Mouse (Mus musculus) ES-Bruce4 (cell line): ENCODE data around the gene Sfta2. TPM values are rescaled to one million over a fixed set of nuclear protein-coding genes. Genes with fewer than 3 reads are reported as not detected.

Experiments used
- H3K27ac ChIP-seq: 2 replicates; pipeline ENCODE4 v1.5.1; 2012; ENCODE audit warnings: low read length, inconsistent platforms; ENCODE audit not compliant: insufficient read depth
- H3K27me3 ChIP-seq: 2 replicates; pipeline ENCODE4 v1.6.1; 2012; ENCODE audit warnings: mild to moderate bottlenecking, low read length, inconsistent platforms; ENCODE audit not compliant: control insufficient read depth, poor library complexity, insufficient read depth, severe bottlenecking
- H3K36me3 ChIP-seq: 2 replicates; pipeline ENCODE4 v1.6.1; 2012; ENCODE audit warnings: inconsistent platforms, mild to moderate bottlenecking, low read length, moderate library complexity; ENCODE audit not compliant: control insufficient read depth, poor library complexity, insufficient read depth, severe bottlenecking
- H3K4me1 ChIP-seq: one replicate; pipeline ENCODE4 v1.8.1; 2011; ENCODE audit warnings: low read length; ENCODE audit not compliant: control insufficient read depth, insufficient read depth
- H3K4me3 ChIP-seq: 2 replicates; pipeline ENCODE4 v1.5.1; 2011; ENCODE audit warnings: low read depth, mild to moderate bottlenecking, low read length
- H3K9ac ChIP-seq: 2 replicates; pipeline ENCODE4 v1.6.1; 2012; ENCODE audit warnings: low read depth, mild to moderate bottlenecking, inconsistent platforms; ENCODE audit not compliant: poor library complexity, severe bottlenecking
- H3K9me3 ChIP-seq: replicated peaks from 2 replicates; pipeline ENCODE4 v1.6.1; 2012; ENCODE audit warnings: mild to moderate bottlenecking, low read length, inconsistent platforms; ENCODE audit not compliant: control insufficient read depth, poor library complexity, insufficient read depth, severe bottlenecking
- CTCF ChIP-seq: IDR thresholded peaks from one replicate; pipeline ENCODE4 v1.8.1; 2011; ENCODE audit warnings: low read depth, low read length
- EP300 ChIP-seq: IDR thresholded peaks from 2 replicates; pipeline ENCODE4 v1.6.1; 2011; ENCODE audit warnings: low read depth, low read length; ENCODE audit not compliant: insufficient read depth
- POLR2A ChIP-seq: IDR thresholded peaks from one replicate; pipeline ENCODE4 v1.8.1; 2011; ENCODE audit warnings: low read length; ENCODE audit not compliant: insufficient read depth
- polyA plus RNA-seq: library from polyadenylated mRNA; stranded (reverse); fragments of >200 nt; gene quantifications from 2 replicates; pipeline ENCODE4 v1.2.4, GENCODE M21; 2011; ENCODE audit warnings: low read depth; ENCODE audit not compliant: missing spikeins, insufficient read depth, insufficient read length

Gene Sfta2
- polyA plus RNA-seq, 1 experiment, result not detected

DNA sequence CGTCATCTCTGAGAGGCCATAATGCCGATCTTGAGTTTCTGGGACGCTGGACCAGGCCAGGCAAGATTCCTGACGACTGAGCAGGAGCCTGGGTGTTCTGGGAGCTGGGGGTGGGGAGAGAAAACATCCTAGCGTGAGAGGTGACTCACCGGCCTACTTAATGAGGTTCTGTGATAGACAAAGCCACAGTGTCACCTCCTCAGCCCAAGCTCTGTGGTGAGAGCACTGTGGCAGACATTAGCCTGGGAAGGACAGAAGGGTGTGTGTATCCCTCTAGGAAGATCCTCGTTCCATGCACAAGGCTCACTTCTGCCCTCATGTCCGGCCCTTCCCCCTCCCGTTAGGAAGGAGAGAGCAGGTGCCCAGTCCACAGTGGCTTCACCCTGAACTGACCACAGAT lies 44.0 kb upstream of the Sfta2 start:
- no peaks in the 10 kb centered on the region for H3K36me3 ChIP-seq
- TF ChIP-seq EP300 (no peak), CTCF (no peak), POLR2A (no peak)
- no peaks in the 10 kb centered on the region for H3K9me3 ChIP-seq
- no peak overlapping the region for H3K4me3 ChIP-seq
- H3K4me1 ChIP-seq, result peaks cover 6% of the 10 kb centered on the region
- H3K27ac ChIP-seq, result no peak overlapping the region
- H3K27me3 ChIP-seq, result no peaks in the 10 kb centered on the region
- no peak overlapping the region for H3K9ac ChIP-seq

DNA sequence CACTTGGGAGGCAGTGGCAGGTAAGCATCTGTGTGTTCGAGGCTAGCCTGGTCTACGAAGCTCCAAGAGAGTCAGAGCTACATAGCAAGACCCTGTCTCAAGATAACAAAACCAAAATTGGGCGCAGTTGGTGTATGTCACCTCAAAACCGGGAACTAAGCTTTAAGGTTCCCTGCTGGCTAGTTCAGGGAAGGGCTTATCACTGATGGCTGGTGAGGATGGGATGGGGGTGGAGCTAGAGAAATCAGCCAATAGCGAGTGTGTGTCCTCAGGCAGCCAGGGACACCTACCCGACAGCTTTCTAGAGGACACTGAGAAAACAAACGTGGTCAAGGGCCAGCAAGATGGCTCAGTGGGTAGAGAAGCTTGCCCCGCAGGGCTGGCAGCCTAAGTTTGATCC lies 43.1 kb upstream of the Sfta2 start:
- H3K9ac ChIP-seq, result no peak overlapping the region
- H3K36me3 ChIP-seq, result no peaks in the 10 kb centered on the region
- H3K27me3 ChIP-seq, result no peaks in the 10 kb centered on the region
- H3K4me3 ChIP-seq, result no peak overlapping the region
- TF ChIP-seq EP300 (no peak), CTCF (no peak), POLR2A (no peak)
- H3K9me3 ChIP-seq, result no peaks in the 10 kb centered on the region
- no peak overlapping the region for H3K27ac ChIP-seq
- H3K4me1 ChIP-seq, result peaks cover 6% of the 10 kb centered on the region

DNA sequence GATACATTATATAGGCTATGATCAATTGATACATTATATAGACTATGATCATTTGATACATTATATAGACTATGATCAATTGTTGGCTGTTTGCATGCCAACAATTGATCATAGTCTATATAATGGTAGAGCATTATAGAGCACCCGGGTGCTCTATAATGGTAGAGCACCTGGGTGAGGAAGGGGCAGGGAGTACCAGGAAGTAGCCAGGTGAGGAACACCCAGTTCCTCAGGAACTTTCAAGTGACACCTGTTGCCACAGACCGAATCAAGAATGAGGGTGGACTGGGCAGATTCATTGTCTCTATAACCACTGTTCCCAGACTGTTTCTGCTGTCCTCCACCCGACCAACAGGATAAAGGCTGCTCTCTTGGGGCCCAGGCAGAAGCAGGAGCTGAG lies 34.2 kb upstream of the Sfta2 start, which contains the start of gene 2300002M23Rik:
2300002M23Rik (plus strand) TSS at position 301 of the 400 bp plus-strand sequence.
- Histone ChIP-seq H3K4me3 (peak within 1 kb of the TSS; percentile 47), H3K9ac (0 out of 2 replicates have a peak within 1 kb of the TSS, but pooled peaks have one; percentile 11), H3K27me3 (no peaks in the 10 kb centered on the region), H3K27ac (no peak within 1 kb of the TSS), H3K36me3 (no peaks in the 10 kb centered on the region), H3K4me1 (peaks cover 2% of the 10 kb centered on the region), H3K9me3 (no peaks in the 10 kb centered on the region)
- no peak for TF ChIP-seq CTCF
- no peak for TF ChIP-seq POLR2A
- no peak for TF ChIP-seq EP300

DNA sequence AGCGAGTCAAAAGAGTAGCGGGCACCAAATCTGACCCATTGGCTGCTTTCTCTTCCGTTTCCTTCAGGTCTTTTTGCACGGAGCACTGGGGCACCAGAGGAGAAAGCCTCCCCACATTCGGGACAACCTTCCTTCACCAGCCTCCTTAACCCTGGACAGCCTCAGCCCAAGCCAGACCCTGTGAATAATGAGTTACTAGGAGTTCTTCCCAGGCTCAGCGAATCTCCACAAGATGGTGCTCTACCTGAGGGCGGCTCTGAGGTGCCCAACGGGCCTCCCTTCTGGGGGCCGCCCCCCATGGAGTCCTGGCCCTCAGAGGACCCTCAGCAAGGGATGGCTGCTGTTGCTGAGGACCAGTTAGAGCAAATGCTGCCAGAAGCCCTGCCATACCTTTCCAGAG lies 33.6 kb upstream of the Sfta2 start:
- peak overlapping the region; percentile 47 for H3K4me3 ChIP-seq
- H3K4me1 ChIP-seq, result peaks cover 2% of the 10 kb centered on the region
- H3K36me3 ChIP-seq, result no peaks in the 10 kb centered on the region
- TF ChIP-seq EP300 (no peak), POLR2A (no peak), CTCF (peak; percentile 58)
- no peak overlapping the region for H3K9ac ChIP-seq
- no peaks in the 10 kb centered on the region for H3K27me3 ChIP-seq
- H3K9me3 ChIP-seq, result no peaks in the 10 kb centered on the region
- no peak overlapping the region for H3K27ac ChIP-seq

DNA sequence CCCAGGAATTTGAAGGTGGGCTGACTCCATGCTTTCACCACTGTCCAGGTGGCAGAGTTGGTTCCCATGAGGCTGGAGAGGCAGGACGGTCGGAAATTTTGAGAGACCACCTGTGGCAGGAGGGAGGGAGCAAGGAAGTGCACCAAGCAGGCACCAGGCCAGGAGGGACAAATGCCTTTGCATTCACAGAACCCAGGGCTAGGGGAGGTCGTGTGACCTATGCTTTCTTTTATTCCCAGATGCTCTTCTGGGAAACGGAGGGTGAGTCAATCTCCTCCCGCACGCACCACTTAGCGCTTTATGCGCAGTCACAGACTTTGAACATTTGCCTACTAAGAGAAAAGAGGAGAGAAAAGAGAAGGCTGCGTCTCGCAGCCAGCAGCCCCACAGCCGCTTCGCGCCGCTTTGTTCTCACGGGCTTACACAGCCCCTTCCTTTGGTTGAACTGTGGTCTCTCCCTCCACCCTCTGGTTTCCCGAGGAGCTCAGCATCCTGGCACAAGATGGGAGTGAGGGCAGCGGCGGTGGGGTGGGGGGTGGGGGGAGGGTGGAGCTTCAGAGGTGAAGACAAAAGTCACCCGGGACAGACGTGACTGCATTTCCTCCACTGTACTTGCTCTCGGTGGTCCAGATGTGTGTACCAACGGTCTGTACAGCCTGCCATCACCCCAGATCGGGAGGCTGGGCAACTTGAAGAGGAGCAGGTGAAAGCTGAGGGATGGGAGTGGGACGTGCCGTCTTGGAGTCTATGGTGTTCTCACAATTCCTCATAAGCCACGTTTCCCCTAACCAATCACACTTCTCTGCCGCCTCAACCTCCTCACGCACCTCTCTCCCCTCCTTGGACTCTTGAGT lies 32.0 kb upstream of the Sfta2 start:
- no peaks in the 10 kb centered on the region for H3K9me3 ChIP-seq
- no peaks in the 10 kb centered on the region for H3K36me3 ChIP-seq
- H3K4me3 ChIP-seq, result peak overlapping the region; percentile 59
- peak overlapping the region; percentile 0; the same call in 1 of the 2 replicates for H3K9ac ChIP-seq
- TF ChIP-seq EP300, result no peak
- TF ChIP-seq CTCF, result no peak
- H3K27ac ChIP-seq, result no peak overlapping the region
- H3K4me1 ChIP-seq, result peaks cover 2% of the 10 kb centered on the region
- H3K27me3 ChIP-seq, result no peaks in the 10 kb centered on the region

GRCm38 (mm10) chr17:35570836-35571235 lies 30.5 kb upstream of the Sfta2 start:
- H3K27me3 ChIP-seq, result no peaks in the 10 kb centered on the region
- no peaks in the 10 kb centered on the region for H3K9me3 ChIP-seq
- TF ChIP-seq CTCF, result no peak
- no peak for TF ChIP-seq POLR2A
- no peak for TF ChIP-seq EP300
- peaks cover 2% of the 10 kb centered on the region for H3K4me1 ChIP-seq
- no peak overlapping the region for H3K4me3 ChIP-seq
- no peak overlapping the region for H3K9ac ChIP-seq
- H3K36me3 ChIP-seq, result no peaks in the 10 kb centered on the region
- no peak overlapping the region for H3K27ac ChIP-seq
